Mouse (Mus musculus) adrenal gland, postnatal 36 days (tissue): ENCODE data around the gene Fam43b. TPM values are rescaled to one million over a fixed set of nuclear protein-coding genes. Genes with fewer than 3 reads are reported as not detected.

Source experiments
- DNase-seq, 2 experiments: peaks; one replicate each; pipeline ENCODE4 v3.0.0; 2021; ENCODE audit warnings: mixed read lengths in 1 of 2
- total RNA-seq, 2 experiments: library from RNA; stranded (reverse); gene quantifications; 2 replicates each; pipeline ENCODE4 v1.2.3; 2021

Fam43b gene
- total RNA-seq, 2 experiments from 2014 or later = 2.5 to 3.5 TPM

- peak; percentile 59 to 67 for DNase-seq
These were observed 999 bp downstream of the Fam43b start for GRCm38 (mm10) chr4:138395087-138395970.

- no peak for DNase-seq
These were observed 2.6 kb downstream of the Fam43b start for GRCm38 (mm10) chr4:138393703-138394102.

- DNase-seq = no peak
These were observed 12.5 kb downstream of the Fam43b start for GRCm38 (mm10) chr4:138383789-138384188.

GRCm38 (mm10) chr4:138382462-138382861 lies 13.9 kb downstream of the Fam43b start:
- DNase-seq = peak in 1 of 2 experiments; percentile 33

- DNase-seq = peak in 1 of 2 experiments; percentile 32
These were observed 16.1 kb downstream of the Fam43b start for GRCm38 (mm10) chr4:138380132-138380689.

- peak; percentile 86 for DNase-seq
These were observed 17.1 kb downstream of the Fam43b start for GRCm38 (mm10) chr4:138379091-138379840.

GRCm38 (mm10) chr4:138377526-138377925 lies 18.8 kb downstream of the Fam43b start:
- DNase-seq = peak; percentile 45 to 59

- no peak for DNase-seq
These were observed 21.2 kb downstream of the Fam43b start for GRCm38 (mm10) chr4:138375117-138375516.

GRCm38 (mm10) chr4:138370996-138371516 lies 25.3 kb downstream of the Fam43b start:
- no peak for DNase-seq

GRCm38 (mm10) chr4:138368498-138369260 lies 27.6 kb downstream of the Fam43b start:
- DNase-seq = no peak

- peak; percentile 91 to 94 for DNase-seq
These were observed 28.5 kb downstream of the Fam43b start, which contains the start of gene Cda for GRCm38 (mm10) chr4:138367641-138368497. TSS of gene Cda (minus strand) at chr4:138367992.

GRCm38 (mm10) chr4:138366561-138366960 lies 29.8 kb downstream of the Fam43b start:
- no peak for DNase-seq

- DNase-seq = no peak
These were observed 32.8 kb downstream of the Fam43b start for GRCm38 (mm10) chr4:138363511-138363910.

GRCm38 (mm10) chr4:138362883-138363282 lies 33.4 kb downstream of the Fam43b start:
- peak in 1 of 2 experiments; percentile 51 for DNase-seq

GRCm38 (mm10) chr4:138361370-138361821 lies 34.9 kb downstream of the Fam43b start:
- DNase-seq = no peak

GRCm38 (mm10) chr4:138358176-138358575 lies 38.2 kb downstream of the Fam43b start:
- no peak for DNase-seq

GRCm38 (mm10) chr4:138356551-138356950 lies 39.8 kb downstream of the Fam43b start:
- DNase-seq = peak; percentile 68 to 76

- no peak for DNase-seq
These were observed 40.2 kb downstream of the Fam43b start for GRCm38 (mm10) chr4:138356141-138356540.

- DNase-seq = no peak
These were observed 40.8 kb downstream of the Fam43b start for GRCm38 (mm10) chr4:138355496-138355895.

- peak; percentile 34 to 58 for DNase-seq
These were observed 42.7 kb downstream of the Fam43b start for GRCm38 (mm10) chr4:138353438-138354171.
